Mouse (Mus musculus) urinary bladder, postnatal 14 days (tissue): ENCODE results near the gene Zfp229.
"Not testable (repeated sequence)": the region's sequence is repeated elsewhere in the genome, so short reads cannot be mapped to it uniquely, and the experiment has no call there.

Source experiments
- DNase-seq: peaks from one replicate; pipeline ENCODE4 v3.0.0; 2021; ENCODE audit warnings: low spot score

Gene Zfp229

DNA sequence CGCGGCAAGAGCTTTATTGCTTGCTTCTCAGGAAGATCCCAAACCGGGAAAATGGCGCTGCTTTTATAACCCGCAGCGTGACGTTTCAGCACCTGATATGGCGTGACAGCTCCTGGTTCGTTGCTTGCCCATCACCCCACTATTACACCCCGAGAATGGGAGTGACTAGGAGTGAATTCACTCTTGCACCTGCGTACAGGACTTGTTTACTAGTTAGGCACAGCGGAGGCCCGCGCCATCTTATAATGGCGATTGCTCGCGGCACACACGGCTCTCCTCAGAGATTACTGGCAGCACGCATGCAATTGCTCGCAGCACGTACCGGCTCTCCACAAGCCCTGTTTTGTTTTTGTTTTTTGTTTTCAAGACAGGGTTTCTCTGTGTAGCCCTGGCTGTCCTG is at the start of gene Zfp229:
Gene Zfp229 (plus strand): TSS at position 301 of the 400 bp plus-strand sequence.
- not testable (repeated sequence) for DNase-seq

- no peak for DNase-seq
These were observed 39.0 kb upstream of the Zfp229 start, which contains the start of gene Gm10226 for GRCm38 (mm10) chr17:21691560-21691959. Gene Gm10226 (plus strand): TSS chr17:21691860.

DNA sequence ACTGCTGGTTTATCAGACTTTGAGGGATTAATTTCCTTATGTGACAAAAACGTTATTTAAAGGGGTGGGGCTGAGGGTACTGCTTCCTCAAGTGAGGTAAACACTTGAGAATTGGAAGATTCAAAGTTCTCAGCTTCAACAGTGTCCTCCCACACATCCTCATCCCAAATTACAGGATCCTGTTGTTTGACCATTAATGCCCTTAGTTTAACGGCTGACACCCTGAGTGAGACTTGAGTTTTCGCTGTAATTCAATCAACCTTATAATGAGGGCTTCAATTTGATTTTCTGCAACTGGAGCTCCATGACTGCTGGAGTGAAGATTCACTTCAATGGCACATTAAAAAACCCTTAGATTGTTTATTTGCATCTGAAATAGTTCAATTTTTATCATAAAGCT is 37.3 kb upstream of the Zfp229 start:
- no peak for DNase-seq

DNA sequence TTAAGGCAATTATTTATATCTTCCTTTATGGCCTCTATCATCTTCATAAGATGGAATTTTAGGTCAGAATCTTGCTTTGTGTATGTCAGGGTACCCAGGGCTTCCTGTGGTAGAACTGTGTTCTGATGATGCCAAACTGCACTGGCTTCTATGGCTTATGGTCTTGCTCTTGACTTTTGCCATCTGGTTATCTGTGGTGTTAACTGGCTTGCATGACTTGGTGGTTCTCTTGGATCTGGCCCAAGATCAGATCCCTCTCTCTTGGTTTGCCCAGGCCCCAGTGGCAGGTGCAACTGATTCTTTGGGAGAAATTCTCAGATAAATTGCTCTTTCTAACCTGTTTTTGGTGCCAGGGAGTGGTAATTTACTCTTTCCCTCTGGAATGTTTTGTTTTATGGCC is 34.5 kb upstream of the Zfp229 start:
- DNase-seq: no peak

DNA sequence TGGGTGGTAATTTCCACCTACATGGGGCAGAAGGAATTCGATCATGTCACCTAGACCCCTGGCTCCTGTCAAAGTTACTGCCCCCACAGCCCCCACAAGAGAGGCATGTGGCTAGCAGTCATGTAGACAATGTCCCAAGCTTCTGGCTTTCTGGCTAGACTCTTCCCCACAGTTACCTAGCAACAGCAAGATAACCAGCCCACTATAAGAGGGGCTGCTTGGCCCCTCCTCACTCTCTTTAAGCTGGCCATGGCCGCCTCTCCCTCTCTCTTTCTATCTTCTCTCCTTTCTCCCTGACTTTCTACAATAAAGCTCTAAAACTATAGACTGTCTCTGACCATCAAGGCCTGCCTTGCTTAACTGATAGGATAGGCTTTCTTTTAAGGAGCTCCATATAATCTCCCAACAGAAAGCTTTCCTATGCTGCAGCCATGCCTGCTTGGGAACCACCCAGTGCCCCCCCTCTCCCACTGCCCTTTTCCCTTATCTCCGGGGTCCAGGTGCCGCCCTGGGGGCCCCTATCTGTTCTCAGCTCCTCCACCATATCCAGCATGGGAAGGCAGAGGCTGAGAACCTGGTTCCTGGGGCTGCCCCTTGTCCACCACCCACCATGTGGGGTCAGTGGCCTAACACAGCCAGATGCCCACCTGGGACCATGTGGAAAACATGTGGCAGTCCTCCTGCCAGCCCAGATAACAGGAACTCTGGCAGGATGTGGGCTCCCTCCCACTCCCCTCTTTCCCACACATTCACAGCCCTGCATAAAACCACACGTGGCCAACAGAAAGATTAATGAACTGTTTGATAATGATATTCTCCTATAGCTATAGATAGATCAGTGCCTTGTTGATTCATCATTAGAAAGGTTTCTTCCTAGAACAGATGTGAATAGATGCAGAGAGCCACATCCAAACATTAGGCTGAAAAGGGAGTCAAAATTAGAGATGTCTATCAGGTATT is 28.0 kb upstream of the Zfp229 start:
- no peak for DNase-seq

GRCm38 (mm10) chr17:21703414-21703813 is 27.2 kb upstream of the Zfp229 start:
- DNase-seq: no peak

DNA sequence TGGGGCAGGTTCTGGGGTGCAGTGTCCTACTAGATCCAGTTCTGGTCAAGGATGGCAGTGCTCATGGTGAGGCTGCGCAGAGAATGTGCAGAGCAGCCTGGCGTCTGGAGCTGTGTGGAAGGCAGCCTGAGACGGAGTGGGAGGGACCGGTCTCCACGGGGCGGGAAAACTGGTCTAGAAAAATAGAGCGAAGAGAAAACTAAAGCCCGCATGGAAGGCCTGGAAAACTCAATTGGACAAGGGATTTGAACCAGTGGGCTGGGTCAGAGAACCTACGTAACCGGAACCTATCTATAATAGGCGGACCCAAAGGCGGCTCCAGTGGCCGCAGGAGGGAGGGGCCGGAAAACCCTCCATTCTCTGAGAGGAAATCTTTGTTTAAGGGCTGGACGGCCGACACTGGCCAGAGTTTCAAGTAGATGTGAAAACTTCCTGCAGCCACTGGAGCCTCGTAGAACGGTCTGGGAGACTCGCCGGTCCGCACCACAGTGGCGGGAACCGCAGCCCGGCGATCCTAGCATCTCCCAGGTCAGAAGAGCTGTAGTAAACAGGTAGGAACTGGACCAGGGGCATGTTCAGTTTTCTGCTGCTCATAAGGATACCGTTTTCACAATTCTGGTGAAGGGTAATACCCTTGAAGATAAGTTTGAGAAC is 23.1 kb upstream of the Zfp229 start, which contains the start of gene Zfp760:
Gene Zfp760 (plus strand): TSS at position 399 of the 654 bp plus-strand sequence.
- peak; percentile 86 for DNase-seq

DNA sequence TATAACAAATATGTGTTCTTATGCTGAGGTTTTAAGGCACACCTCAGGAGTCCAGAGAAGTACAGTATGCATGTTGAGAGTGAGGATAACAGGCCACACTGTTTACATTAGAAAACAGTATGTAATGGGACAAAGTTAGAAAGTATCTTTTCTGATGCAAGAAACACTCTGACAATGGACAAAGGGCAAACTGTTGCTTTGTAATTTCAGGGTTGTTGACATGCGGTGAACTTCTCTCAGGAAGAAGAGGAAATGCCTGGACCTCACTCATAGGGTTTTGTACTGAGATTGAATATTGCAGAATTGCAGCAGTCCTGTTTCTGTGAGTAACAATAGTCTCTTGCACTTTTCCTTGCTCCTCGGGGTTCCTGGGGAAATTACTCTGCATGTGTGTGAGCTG is 22.2 kb upstream of the Zfp229 start:
- no peak for DNase-seq

DNA sequence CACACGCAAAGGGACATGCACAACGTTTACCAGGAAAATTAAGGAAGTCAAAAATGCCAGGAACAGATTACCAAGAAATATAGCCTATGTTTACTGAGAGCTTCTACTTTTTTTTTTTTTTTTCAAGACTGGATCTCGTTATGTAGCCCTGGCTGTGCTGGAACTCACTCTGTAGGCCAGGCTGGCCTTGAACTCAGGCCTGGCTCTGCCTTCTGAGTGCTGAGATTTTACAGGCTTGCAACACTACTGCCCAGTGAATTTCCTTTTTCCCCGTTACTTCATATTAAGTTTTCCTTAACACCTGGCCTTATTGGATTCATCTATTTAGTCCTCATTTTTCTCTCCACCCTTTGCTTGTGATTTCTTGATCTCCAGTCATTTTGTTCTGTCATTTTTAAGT is 2.5 kb downstream of the Zfp229 start:
- DNase-seq: no peak

DNA sequence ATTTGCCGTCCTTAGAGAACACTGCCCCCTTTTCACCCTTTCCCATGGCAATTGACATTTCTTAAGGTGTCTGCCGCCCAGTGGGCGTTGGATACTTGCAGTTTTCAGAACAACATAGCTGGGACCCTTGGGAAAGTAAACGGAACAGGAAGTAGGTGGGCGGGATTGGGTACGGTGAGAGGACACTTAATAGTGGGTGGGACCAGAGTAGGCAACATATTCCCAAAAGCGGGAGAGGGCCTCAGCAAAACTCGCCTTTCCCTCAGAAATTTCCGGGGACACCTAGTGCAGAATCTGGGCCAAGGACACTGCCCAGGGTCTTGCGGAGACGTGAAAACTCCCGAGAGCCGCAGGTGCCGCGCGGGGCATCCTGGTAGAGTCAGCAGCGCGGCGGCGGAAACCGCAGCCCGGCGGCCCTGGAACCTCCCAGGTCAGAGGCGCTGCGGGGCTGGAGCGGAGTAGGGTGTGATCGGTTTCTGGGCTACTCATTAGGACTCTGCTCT is 3.0 kb downstream of the Zfp229 start:
- DNase-seq: peak; percentile 70

DNA sequence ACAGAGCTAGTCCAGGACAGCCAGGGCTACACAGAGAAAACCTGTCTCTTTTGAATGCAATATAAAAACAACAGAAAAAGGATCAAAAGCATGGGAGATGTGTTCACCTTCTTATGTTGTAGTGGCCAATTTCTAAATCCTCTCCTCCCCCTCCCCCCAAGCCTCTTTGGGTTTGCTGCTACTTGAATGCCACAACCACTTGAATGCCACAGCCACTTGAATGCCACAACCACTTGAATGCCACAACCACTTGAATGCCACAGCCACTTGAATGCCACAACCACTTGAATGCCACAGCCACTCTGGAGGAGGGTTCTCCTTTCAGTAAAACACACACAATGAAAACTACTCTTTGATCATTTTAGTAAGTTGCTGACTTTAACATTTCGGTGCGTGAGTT is 22.2 kb downstream of the Zfp229 start:
- no peak for DNase-seq

- DNase-seq: peak; percentile 5
These were observed 23.0 kb downstream of the Zfp229 start for GRCm38 (mm10) chr17:21753342-21754208.

DNA sequence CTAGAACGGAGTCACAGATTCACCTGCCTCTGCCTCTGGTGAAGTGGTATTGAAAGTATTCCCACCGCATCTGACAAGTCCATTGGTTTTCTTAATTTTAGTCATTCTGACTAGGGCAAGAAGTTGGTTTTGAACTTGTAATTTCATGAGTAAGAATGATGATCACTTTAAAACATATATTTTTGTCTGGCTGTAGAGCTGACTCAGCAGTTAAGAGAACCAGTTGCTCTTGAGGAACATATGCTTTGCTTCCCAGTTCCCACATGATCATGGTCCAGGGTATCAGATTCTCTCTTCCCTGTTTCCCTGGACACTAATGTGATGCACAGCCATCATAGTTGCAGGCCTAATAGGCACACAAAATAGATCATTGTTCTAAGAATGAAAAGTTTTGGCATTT is 39.7 kb downstream of the Zfp229 start:
- DNase-seq: no peak

DNA sequence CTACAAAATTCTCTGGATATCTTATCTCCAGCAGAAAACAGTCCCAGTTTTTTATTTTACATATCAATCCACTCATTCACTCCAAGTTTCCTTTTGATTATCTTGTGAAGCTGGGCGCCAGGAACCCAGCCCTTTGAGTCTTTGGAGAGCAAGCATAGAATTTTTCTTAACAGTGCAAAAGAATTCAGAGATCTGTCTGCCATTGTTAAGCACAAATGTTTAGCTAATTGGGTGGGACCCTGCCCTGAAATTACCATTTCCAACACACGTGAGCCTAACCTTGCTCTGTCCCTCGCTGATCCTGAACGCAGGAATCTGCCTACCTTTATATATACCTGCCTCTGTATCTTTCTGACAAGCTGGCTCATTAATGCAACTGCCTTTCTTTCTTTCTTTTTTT is 61.7 kb downstream of the Zfp229 start:
- no peak for DNase-seq

- not testable (repeated sequence) for DNase-seq
These were observed 70.8 kb downstream of the Zfp229 start for GRCm38 (mm10) chr17:21801373-21801772.
